Mouse (Mus musculus) stomach, postnatal 0 days (tissue): ENCODE data around the gene Apoa4. TPM values are rescaled to one million over a fixed set of nuclear protein-coding genes. Genes with fewer than 3 reads are reported as not detected.

Source experiments
- ATAC-seq: fragments of 200-750 bp; cut with Nextera tagmentation; 2 replicates; pipeline ENCODE4 v1.8.0; 2017; ENCODE audit not compliant: low FRiP score, low TSS enrichment
- DNase-seq: peaks from one replicate; pipeline ENCODE4 v3.0.0-alpha.2; 2016; ENCODE audit warnings: low spot score
- H3K27ac ChIP-seq: fragments of 300-500 bp; sonication (generic); replicated peaks from 2 replicates; pipeline ENCODE4 v1.5.1; 2014; ENCODE audit warnings: mild to moderate bottlenecking, control low read depth
- H3K27me3 ChIP-seq: fragments of 300-500 bp; sonication (generic); 2 replicates; pipeline ENCODE4 v1.6.1; 2014; ENCODE audit warnings: low read length; ENCODE audit not compliant: control insufficient read depth, insufficient read depth
- H3K36me3 ChIP-seq: fragments of 300-500 bp; sonication (generic); 2 replicates; pipeline ENCODE4 v1.6.1; 2014; ENCODE audit warnings: low read length, mixed read lengths; ENCODE audit not compliant: control insufficient read depth, insufficient read depth
- H3K4me1 ChIP-seq: fragments of 300-500 bp; sonication (generic); replicated peaks from 2 replicates; pipeline ENCODE4 v1.6.1; 2014; ENCODE audit warnings: antibody characterized with exemption; ENCODE audit not compliant: control insufficient read depth, insufficient read depth
- H3K4me2 ChIP-seq: fragments of 300-500 bp; sonication (generic); replicated peaks from 2 replicates; pipeline ENCODE4 v1.6.1; 2014; ENCODE audit warnings: low read depth, mild to moderate bottlenecking, control low read depth, moderate library complexity
- H3K4me3 ChIP-seq: fragments of 300-500 bp; sonication (generic); 2 replicates; pipeline ENCODE4 v1.5.1; 2014; ENCODE audit warnings: low read depth, low read length, control low read depth
- H3K9ac ChIP-seq: fragments of 300-500 bp; sonication (generic); 2 replicates; pipeline ENCODE4 v1.6.1; 2014; ENCODE audit warnings: mild to moderate bottlenecking, low read length, control low read depth, mixed read lengths
- H3K9me3 ChIP-seq: fragments of 300-500 bp; sonication (generic); 2 replicates; pipeline ENCODE4 v1.6.1; 2016; ENCODE audit warnings: low read length; ENCODE audit not compliant: control insufficient read depth
- CTCF ChIP-seq: IDR thresholded peaks from 2 replicates; pipeline ENCODE4 v1.5.1; 2016; ENCODE audit warnings: antibody characterized with exemption, low read depth, mild to moderate bottlenecking, moderate library complexity
- EP300 ChIP-seq: optimal IDR thresholded peaks from 2 replicates; pipeline ENCODE3; 2016; ENCODE audit warnings: antibody characterized with exemption
- WGBS: fragments of 180-500 bp; shearing (Covaris S2); extraction: QIAGEN DNeasy Blood & Tissue Kit; methylation state at CpG from one replicate; pipeline ENCODE4 v1.1.7; 2014; 5-methylcytosine and 5-hydroxymethylcytosine counted together
- polyA plus RNA-seq: library from polyadenylated mRNA; unstranded; fragments of >200 nt; fragmentation: Nextera tagmentation; extraction: Ambion mirVana; gene quantifications from 2 replicates; pipeline ENCODE4 v1.2.1, GENCODE M21; 2015

The Apoa4 gene
- polyA plus RNA-seq, 1 experiment from 2014 or later: 20.3 TPM

DNA sequence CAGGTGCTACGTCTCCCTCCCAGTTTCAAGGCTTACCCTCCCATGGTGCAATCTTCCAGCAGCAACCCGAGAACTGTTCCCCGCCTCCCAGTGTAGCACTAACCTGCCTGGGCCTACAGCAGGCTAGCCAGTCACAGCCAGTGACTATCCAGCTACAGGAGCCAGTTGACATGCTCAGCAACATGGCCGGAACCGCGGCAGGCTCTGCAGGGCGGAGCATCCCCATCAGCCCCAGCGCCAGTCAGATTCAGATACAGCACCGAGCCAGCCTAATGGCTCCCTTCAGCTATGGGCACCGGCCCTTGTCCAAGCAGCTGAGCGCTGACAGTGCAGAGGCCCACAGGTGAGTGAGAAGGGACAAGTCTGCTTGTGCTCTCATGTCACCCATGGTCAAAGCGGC is 30.0 kb upstream of the Apoa4 start:
- Histone ChIP-seq H3K27me3 (no peaks in the 10 kb centered on the region), H3K4me1 (no peaks in the 10 kb centered on the region), H3K36me3 (peaks cover 13% of the 10 kb centered on the region), H3K9me3 (no peaks in the 10 kb centered on the region), H3K4me2 (no peak overlapping the region), H3K4me3 (no peak overlapping the region), H3K27ac (no peak overlapping the region), H3K9ac (no peak overlapping the region)
- DNase-seq (no peak), ATAC-seq (no peak)
- WGBS: 90% methylated on average over 12 of the region's 12 CpGs
- TF ChIP-seq EP300 (no peak), CTCF (no peak)

DNA sequence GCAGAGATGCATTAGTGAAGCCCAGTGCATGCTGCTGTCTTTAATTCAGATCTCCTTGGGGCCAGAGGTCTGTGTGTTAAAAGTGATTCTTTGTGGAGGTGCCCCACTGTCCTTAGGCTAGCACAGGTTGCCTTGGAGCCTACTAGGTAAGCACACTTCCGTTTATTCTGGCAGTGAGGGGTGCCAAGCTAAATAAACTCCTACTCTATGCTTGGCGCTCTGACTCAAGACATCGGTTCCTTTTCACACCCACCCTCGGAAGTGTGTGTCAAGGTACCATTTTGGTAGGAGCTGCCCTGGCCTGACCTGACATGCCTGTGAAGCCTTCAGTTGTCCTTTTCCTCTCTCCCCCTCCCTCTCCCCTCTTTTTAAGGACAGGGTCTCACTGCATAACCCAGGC is 26.2 kb upstream of the Apoa4 start:
- H3K4me1 ChIP-seq: no peaks in the 10 kb centered on the region
- no peak overlapping the region for H3K4me3 ChIP-seq
- H3K27ac ChIP-seq: no peak overlapping the region
- H3K4me2 ChIP-seq: no peak overlapping the region
- H3K36me3 ChIP-seq: peaks cover 4% of the 10 kb centered on the region
- TF ChIP-seq CTCF (no peak), EP300 (no peak)
- DNase-seq: no peak
- WGBS: 53% methylated on average over 4 of the region's 4 CpGs
- H3K27me3 ChIP-seq: no peaks in the 10 kb centered on the region
- no peaks in the 10 kb centered on the region for H3K9me3 ChIP-seq
- H3K9ac ChIP-seq: no peak overlapping the region
- ATAC-seq: no peak

GRCm38 (mm10) chr9:46214946-46215337 is 25.6 kb upstream of the Apoa4 start:
- TF ChIP-seq EP300: no peak
- ATAC-seq: no peak

GRCm38 (mm10) chr9:46215338-46216322 is 24.9 kb upstream of the Apoa4 start:
- no peak overlapping the region for H3K9ac ChIP-seq
- ATAC-seq (peak; percentile 44; the same call in 1 of the 2 replicates), DNase-seq (no peak)
- no peaks in the 10 kb centered on the region for H3K9me3 ChIP-seq
- H3K4me2 ChIP-seq: 0 out of 2 replicates have a peak overlapping the region, but pooled peaks have one; percentile 3
- H3K4me3 ChIP-seq: no peak overlapping the region
- H3K4me1 ChIP-seq: no peaks in the 10 kb centered on the region
- no peaks in the 10 kb centered on the region for H3K27me3 ChIP-seq
- no peak for TF ChIP-seq EP300
- TF ChIP-seq CTCF: no peak
- 0 out of 2 replicates have a peak overlapping the region, but pooled peaks have one; percentile 9 for H3K27ac ChIP-seq
- WGBS: 38% methylated on average over 11 of the region's 11 CpGs
- H3K36me3 ChIP-seq: peaks cover under 1% of the 10 kb centered on the region; the same call in 1 of the 2 replicates

More at GRCm38 (mm10) chr9:46214946-46215337, 25.6 kb upstream of the Apoa4 start:
- no peak overlapping the region for H3K27ac ChIP-seq
- no peaks in the 10 kb centered on the region for H3K9me3 ChIP-seq
- DNase-seq: no peak
- H3K9ac ChIP-seq: no peak overlapping the region
- no peak overlapping the region for H3K4me2 ChIP-seq
- no peaks in the 10 kb centered on the region for H3K4me1 ChIP-seq
- WGBS: 94% methylated on average over 10 of the region's 10 CpGs
- no peak overlapping the region for H3K4me3 ChIP-seq
- H3K27me3 ChIP-seq: no peaks in the 10 kb centered on the region
- H3K36me3 ChIP-seq: peaks cover 4% of the 10 kb centered on the region

DNA sequence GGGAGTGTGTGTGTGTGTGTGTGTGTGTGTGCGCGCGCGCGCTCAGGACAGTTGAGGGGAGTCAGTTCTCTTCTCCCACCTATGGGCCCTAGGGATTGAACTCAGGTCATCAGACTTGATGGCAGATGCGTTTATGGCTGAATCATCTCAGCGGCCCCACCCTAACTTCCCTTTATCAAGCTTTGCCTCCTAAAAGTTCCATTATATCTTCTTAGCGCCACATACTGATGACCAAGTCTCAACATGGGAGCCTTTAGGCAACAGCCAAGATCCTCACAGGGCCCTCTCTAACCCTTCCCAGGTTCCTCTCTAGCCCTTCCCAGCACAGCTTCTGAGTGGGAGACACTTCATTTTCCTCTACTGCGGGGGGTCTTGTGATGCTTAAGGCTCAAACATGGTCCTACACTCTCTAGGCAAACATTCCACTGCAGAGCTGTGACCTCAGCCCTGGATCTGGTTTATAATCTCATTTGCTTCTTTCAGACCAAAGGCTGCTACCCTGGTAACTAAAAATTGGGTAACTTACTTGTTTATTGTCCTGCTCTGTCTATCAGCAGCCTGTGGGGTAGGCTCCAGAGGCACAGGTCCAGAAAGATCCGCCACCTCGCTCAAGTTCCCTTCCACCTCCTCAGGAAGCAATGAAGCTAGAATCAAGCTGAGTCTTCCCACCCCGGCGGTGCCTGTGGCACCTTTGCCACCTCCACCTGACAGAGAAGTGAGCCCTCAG is 23.6 kb upstream of the Apoa4 start:
- peaks cover 4% of the 10 kb centered on the region for H3K36me3 ChIP-seq
- H3K27me3 ChIP-seq: no peaks in the 10 kb centered on the region
- TF ChIP-seq CTCF (no peak), EP300 (no peak)
- no peak for ATAC-seq
- no peak overlapping the region for H3K4me2 ChIP-seq
- WGBS: 90% methylated on average over 13 of the region's 13 CpGs
- H3K4me1 ChIP-seq: no peaks in the 10 kb centered on the region
- no peak for DNase-seq
- H3K27ac ChIP-seq: no peak overlapping the region
- no peak overlapping the region for H3K9ac ChIP-seq
- H3K4me3 ChIP-seq: no peak overlapping the region
- no peaks in the 10 kb centered on the region for H3K9me3 ChIP-seq

- no peak for DNase-seq
- H3K9ac ChIP-seq: no peak overlapping the region
- H3K9me3 ChIP-seq: no peaks in the 10 kb centered on the region
- H3K4me1 ChIP-seq: no peaks in the 10 kb centered on the region
- TF ChIP-seq EP300 (no peak), CTCF (no peak)
- H3K36me3 ChIP-seq: peaks cover 4% of the 10 kb centered on the region
- 81% methylated on average over 9 of the region's 9 CpGs for WGBS
- H3K27me3 ChIP-seq: no peaks in the 10 kb centered on the region
- H3K4me2 ChIP-seq: no peak overlapping the region
- no peak overlapping the region for H3K4me3 ChIP-seq
- ATAC-seq: no peak
- H3K27ac ChIP-seq: no peak overlapping the region
Measured at GRCm38 (mm10) chr9:46218176-46218575, 22.3 kb upstream of the Apoa4 start.
